In the genomic region with DNA sequence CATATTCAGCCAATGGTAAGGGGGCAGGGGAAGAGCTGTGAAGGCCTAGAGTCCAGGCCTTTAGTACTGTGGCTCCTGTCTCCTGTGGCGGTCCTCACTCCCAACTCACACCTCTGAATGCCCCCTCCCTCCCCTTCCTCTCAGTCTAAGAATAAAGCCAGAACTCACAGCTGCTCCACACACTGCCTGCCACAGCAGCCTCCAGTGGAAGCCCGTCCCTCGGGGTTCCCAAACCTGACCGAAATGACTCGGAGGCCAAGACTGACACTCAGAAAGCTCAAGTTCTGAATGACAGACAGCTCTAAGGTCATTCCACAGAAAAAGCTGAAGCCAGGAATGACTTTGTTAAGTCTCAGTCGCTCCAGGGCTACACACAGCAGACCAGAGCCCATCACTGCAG, we compare ENCODE assay signal across 10 mouse cellular contexts. TPM values are rescaled to one million over a fixed set of nuclear protein-coding genes. Genes with fewer than 3 reads are reported as not detected.
A peak's percentile ranks its signal among the peaks of the same experiment; 100 is the strongest.
DNase-seq lines count a peak whose midpoint lies in the region; ATAC-seq and TF ChIP-seq lines count a peak whose summit lies in the region.
"Had no signal": no experiment of that assay in that cellular context is flagged by ENCODE, and none has a peak within 500 bp of the region (broad histone marks: within the 10 kb centered on the region; RNA-seq: fewer than 3 reads in every experiment).

No protein-coding gene starts in this region.

- intact Hi-C loops in heart, postnatal 14 days (cut with DNase I): no loop called here

- no peak overlapping the region for H3K27ac ChIP-seq in heart, embryonic 13.5 days (replicated peaks)
- H3K27ac ChIP-seq in hindbrain, postnatal 0 days: peak overlapping the region; percentile 89

- 55% methylated on average over 6 of the region's 6 CpGs for WGBS in heart, embryonic 13.5 days
- 63% methylated on average over 6 of the region's 6 CpGs for WGBS in hindbrain, postnatal 0 days

- DNase-seq in heart, postnatal 14 days: no peak
- DNase-seq in retina, postnatal 1 day: peak; percentile 18
- no peak for DNase-seq in retina, embryonic 14.5 days (ENCODE audit: low spot score)
- no peak for DNase-seq in hindbrain, postnatal 0 days (ENCODE audit: low spot score)
- DNase-seq in spleen, adult 12 weeks (ENCODE audit: low spot score): no peak
- DNase-seq: gastrocnemius, postnatal 25 days; kidney, postnatal 25 days; lung, embryonic 14.5 days had no signal

- no peak for ATAC-seq in heart, embryonic 13.5 days (ENCODE audit: extremely low read depth, insufficient number of reproducible peaks, low FRiP score, low TSS enrichment)
- no peak for ATAC-seq in hindbrain, postnatal 0 days
- ATAC-seq in erythroblast, adult 5-6 weeks (replicated peaks; ENCODE audit: low FRiP score, poor library complexity, severe bottlenecking): no peak

- peak overlapping the region; percentile 92 for H3K4me2 ChIP-seq in heart, embryonic 13.5 days
- H3K4me2 ChIP-seq in hindbrain, postnatal 0 days (ENCODE audit: low read depth, low read length): peak overlapping the region; percentile 74

- no peak overlapping the region for H3K9ac ChIP-seq in heart, embryonic 13.5 days
- H3K9ac ChIP-seq in hindbrain, postnatal 0 days (replicated peaks; ENCODE audit: low read length): peak overlapping the region; percentile 81; the same call in 1 of the 2 replicates

- H3K4me1 ChIP-seq in heart, embryonic 13.5 days: peaks cover 14% of the 10 kb centered on the region
- peaks cover 14% of the 10 kb centered on the region for H3K4me1 ChIP-seq in hindbrain, postnatal 0 days (ENCODE audit: insufficient read depth, low read length)

- no peak overlapping the region for H3K4me3 ChIP-seq in heart, embryonic 13.5 days
- H3K4me3 ChIP-seq in hindbrain, postnatal 0 days (ENCODE audit: low read length): no peak overlapping the region

- no peaks in the 10 kb centered on the region for H3K36me3 ChIP-seq in heart, embryonic 13.5 days
- H3K36me3 ChIP-seq in hindbrain, postnatal 0 days (ENCODE audit: insufficient read depth, low read length): no peaks in the 10 kb centered on the region

- TF ChIP-seq CTCF in hindbrain, postnatal 0 days (IDR thresholded peaks at IDR 0.05; ENCODE audit: low read depth): no peak

- no peaks in the 10 kb centered on the region for H3K9me3 ChIP-seq in heart, embryonic 13.5 days
- H3K9me3 ChIP-seq in hindbrain, postnatal 0 days (ENCODE audit: low read length): no peaks in the 10 kb centered on the region

- peaks cover 35% of the 10 kb centered on the region for H3K27me3 ChIP-seq in heart, embryonic 13.5 days (replicated peaks)
- H3K27me3 ChIP-seq in hindbrain, postnatal 0 days (ENCODE audit: insufficient read depth, low read length): no peaks in the 10 kb centered on the region

RNA-seq across cellular contexts. Expression of a gene that starts 1.1 kb away (rescaled TPM):
- 1.1 and 1.9 TPM in 2 replicates for polyA plus RNA-seq in heart, embryonic 13.5 days (2015; fragmentation: Nextera tagmentation; extraction: Ambion mirVana)
- total RNA-seq in heart, postnatal 14 days (2021): 1 to 10 TPM in 1 of 2 experiments, under 1 TPM in 1; 0.24 to 1.5 TPM
- total RNA-seq in hindbrain, postnatal 0 days (2014; rRNA removed): 338 and 342 TPM in 2 replicates
- 171 and 184 TPM in 2 replicates for polyA plus RNA-seq in hindbrain, postnatal 0 days (2015; fragmentation: Nextera tagmentation; extraction: Ambion mirVana)
- total RNA-seq in erythroblast, adult 5-6 weeks (2015; ENCODE audit: low replicate concordance): 5.0 TPM in 2 replicates
- 2.3 and 4.6 TPM in 2 replicates for total RNA-seq in erythroblast, adult 5-6 weeks (2017; ENCODE audit: low replicate concordance)

RNA-seq across cellular contexts. Expression of a gene that starts 27.2 kb away (rescaled TPM):
- polyA plus RNA-seq in heart, embryonic 13.5 days (2015; fragmentation: Nextera tagmentation; extraction: Ambion mirVana): 0.46 and 0.52 TPM in 2 replicates
- total RNA-seq in heart, postnatal 14 days (2021): 1 to 10 TPM in 1 of 2 experiments, under 1 TPM in 1; 0.90 to 1.1 TPM
- 0.31 and 0.68 TPM in 2 replicates for total RNA-seq in hindbrain, postnatal 0 days (2014; rRNA removed)
- polyA plus RNA-seq in hindbrain, postnatal 0 days (2015; fragmentation: Nextera tagmentation; extraction: Ambion mirVana): 0.39 and 0.41 TPM in 2 replicates
- 0.38 and 2.1 TPM in 2 replicates for total RNA-seq in erythroblast, adult 5-6 weeks (2015; ENCODE audit: low replicate concordance)
- 2.7 and 3.6 TPM in 2 replicates for total RNA-seq in erythroblast, adult 5-6 weeks (2017; ENCODE audit: low replicate concordance)

RNA-seq across cellular contexts. Expression of a gene that starts 46.5 kb away (rescaled TPM):
- 0.40 and 0.68 TPM in 2 replicates for polyA plus RNA-seq in heart, embryonic 13.5 days (2015; fragmentation: Nextera tagmentation; extraction: Ambion mirVana)
- 10 to 100 TPM in 1 of 2 experiments, 1 to 10 TPM in 1; 8.8 to 10.8 TPM for total RNA-seq in heart, postnatal 14 days (2021)
- total RNA-seq in hindbrain, postnatal 0 days (2014; rRNA removed): 0.42 and 1.0 TPM in 2 replicates
- 0.73 and 0.83 TPM in 2 replicates for polyA plus RNA-seq in hindbrain, postnatal 0 days (2015; fragmentation: Nextera tagmentation; extraction: Ambion mirVana)
- total RNA-seq in erythroblast, adult 5-6 weeks (2015; ENCODE audit: low replicate concordance): 0.84 TPM in 1 of 2 replicates, not detected in the other
- 2.5 TPM in 1 of 2 replicates, not detected in the other for total RNA-seq in erythroblast, adult 5-6 weeks (2017; ENCODE audit: low replicate concordance)

RNA-seq across cellular contexts. Expression of a gene that starts 50.9 kb away (rescaled TPM):
- 23.2 and 23.7 TPM in 2 replicates for polyA plus RNA-seq in heart, embryonic 13.5 days (2015; fragmentation: Nextera tagmentation; extraction: Ambion mirVana)
- 10 to 100 TPM; 26.9 to 27.4 TPM for total RNA-seq in heart, postnatal 14 days (2021)
- total RNA-seq in hindbrain, postnatal 0 days (2014; rRNA removed): 74.4 and 80.8 TPM in 2 replicates
- polyA plus RNA-seq in hindbrain, postnatal 0 days (2015; fragmentation: Nextera tagmentation; extraction: Ambion mirVana): 46.6 and 49.0 TPM in 2 replicates
- 3.8 TPM in 2 replicates for total RNA-seq in erythroblast, adult 5-6 weeks (2015; ENCODE audit: low replicate concordance)
- total RNA-seq in erythroblast, adult 5-6 weeks (2017; ENCODE audit: low replicate concordance): 5.2 and 7.0 TPM in 2 replicates

Comparison
In these comparisons a context has a peak if more than half of its experiments do, and no peak if none do; other contexts are left out.
1. RNA of a gene that starts 1.1 kb away (total RNA-seq): 338 to 342 TPM in hindbrain, postnatal 0 days; 2.3 to 5.0 TPM in erythroblast, adult 5-6 weeks and 0.24 to 1.5 TPM in heart, postnatal 14 days; every median in the first group is over 10 times any median in the second.